Mouse (Mus musculus) hindbrain, embryonic 10.5 days (tissue): ENCODE results near the gene Rasl11b. TPM values are rescaled to one million over a fixed set of nuclear protein-coding genes. Genes with fewer than 3 reads are reported as not detected.
A peak's percentile ranks its signal among the peaks of the same experiment; 100 is the strongest.

ENCODE experiments used
- DNase-seq: peaks from one replicate; pipeline ENCODE4 v3.0.0-alpha.2; 2017; ENCODE audit warnings: low spot score
- H3K27ac ChIP-seq: fragments of 300-500 bp; sonication (generic); 2 replicates; pipeline ENCODE4 v1.5.1; 2016; ENCODE audit warnings: mild to moderate bottlenecking, moderate library complexity
- H3K27me3 ChIP-seq: fragments of 300-500 bp; sonication (generic); 2 replicates; pipeline ENCODE4 v1.6.1; 2016; ENCODE audit warnings: mild to moderate bottlenecking; ENCODE audit not compliant: poor library complexity, insufficient read depth, severe bottlenecking
- H3K36me3 ChIP-seq: fragments of 300-500 bp; sonication (generic); 2 replicates; pipeline ENCODE4 v1.6.1; 2016; ENCODE audit warnings: mild to moderate bottlenecking, moderate library complexity
- H3K4me1 ChIP-seq: fragments of 300-500 bp; sonication (generic); replicated peaks from 2 replicates; pipeline ENCODE4 v1.6.1; 2016; ENCODE audit warnings: mild to moderate bottlenecking
- H3K4me3 ChIP-seq: fragments of 300-500 bp; sonication (generic); 2 replicates; pipeline ENCODE4 v1.5.1; 2016; ENCODE audit warnings: mild to moderate bottlenecking, moderate library complexity
- H3K9me3 ChIP-seq: fragments of 300-500 bp; sonication (generic); 2 replicates; pipeline ENCODE4 v1.6.1; 2016; ENCODE audit warnings: mild to moderate bottlenecking, moderate library complexity
- WGBS: fragments of 180-500 bp; shearing (Covaris S2); methylation state at CpG from one replicate; pipeline ENCODE4 v1.1.7; 2016; 5-methylcytosine and 5-hydroxymethylcytosine counted together
- polyA plus RNA-seq: library from polyadenylated mRNA; unstranded; fragments of >200 nt; fragmentation: Nextera tagmentation; extraction: Ambion mirVana; gene quantifications from 2 replicates; pipeline ENCODE4 v1.2.1, GENCODE M21; 2016

Gene Rasl11b
- polyA plus RNA-seq, 1 experiment from 2014 or later: 30.5 TPM

GRCm38 (mm10) chr5:74166642-74167041 is 28.4 kb upstream of the Rasl11b start:
- Histone ChIP-seq H3K4me1 (peaks cover 16% of the 10 kb centered on the region), H3K36me3 (no peaks in the 10 kb centered on the region), H3K9me3 (no peaks in the 10 kb centered on the region), H3K27me3 (no peaks in the 10 kb centered on the region), H3K27ac (no peak overlapping the region), H3K4me3 (no peak overlapping the region)
- no peak for DNase-seq
- WGBS: 88% methylated on average over 3 of the region's 3 CpGs

- Histone ChIP-seq H3K27me3 (no peaks in the 10 kb centered on the region), H3K9me3 (no peaks in the 10 kb centered on the region), H3K36me3 (no peaks in the 10 kb centered on the region), H3K4me1 (peaks cover 19% of the 10 kb centered on the region; the same call in 1 of the 2 replicates), H3K27ac (no peak overlapping the region), H3K4me3 (no peak overlapping the region)
- 85% methylated on average over 3 of the region's 3 CpGs for WGBS
- DNase-seq: no peak
Observed at GRCm38 (mm10) chr5:74168085-74168484, 27.0 kb upstream of the Rasl11b start.

GRCm38 (mm10) chr5:74171768-74172167 is 23.3 kb upstream of the Rasl11b start:
- DNase-seq: no peak
- H3K27ac ChIP-seq: 0 out of 2 replicates have a peak overlapping the region, but pooled peaks have one; percentile 53

DNA sequence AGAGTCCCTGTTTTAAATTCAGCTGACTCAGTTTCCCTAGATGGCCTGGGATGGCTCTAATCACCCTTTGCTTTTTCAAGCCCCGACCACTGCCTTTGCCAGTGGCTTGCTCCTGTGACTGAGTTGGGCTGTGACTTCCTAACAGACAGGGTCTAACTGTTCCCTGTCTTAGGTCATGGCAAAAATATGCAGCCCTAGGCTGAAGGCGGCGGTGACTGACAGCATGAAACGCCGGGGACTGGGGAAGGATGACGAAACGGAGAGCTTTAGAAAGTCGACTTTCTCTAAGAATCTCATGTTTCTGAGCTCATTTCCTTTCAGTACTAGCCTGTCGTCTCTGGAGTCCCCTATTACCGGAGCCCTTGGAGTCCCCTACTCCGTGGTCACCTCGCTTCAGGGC is 22.9 kb upstream of the Rasl11b start:
- DNase-seq: no peak
- Histone ChIP-seq H3K27me3 (no peaks in the 10 kb centered on the region), H3K27ac (peak overlapping the region; percentile 53; the same call in 1 of the 2 replicates), H3K36me3 (no peaks in the 10 kb centered on the region), H3K4me1 (peaks cover 38% of the 10 kb centered on the region), H3K4me3 (no peak overlapping the region), H3K9me3 (no peaks in the 10 kb centered on the region)
- WGBS: 62% methylated on average over 12 of the region's 12 CpGs

More at GRCm38 (mm10) chr5:74171768-74172167, 23.3 kb upstream of the Rasl11b start:
- Histone ChIP-seq H3K4me1 (peaks cover 38% of the 10 kb centered on the region), H3K27me3 (no peaks in the 10 kb centered on the region), H3K36me3 (no peaks in the 10 kb centered on the region), H3K4me3 (no peak overlapping the region), H3K9me3 (no peaks in the 10 kb centered on the region)
- WGBS: 74% methylated on average over 9 of the region's 9 CpGs

DNA sequence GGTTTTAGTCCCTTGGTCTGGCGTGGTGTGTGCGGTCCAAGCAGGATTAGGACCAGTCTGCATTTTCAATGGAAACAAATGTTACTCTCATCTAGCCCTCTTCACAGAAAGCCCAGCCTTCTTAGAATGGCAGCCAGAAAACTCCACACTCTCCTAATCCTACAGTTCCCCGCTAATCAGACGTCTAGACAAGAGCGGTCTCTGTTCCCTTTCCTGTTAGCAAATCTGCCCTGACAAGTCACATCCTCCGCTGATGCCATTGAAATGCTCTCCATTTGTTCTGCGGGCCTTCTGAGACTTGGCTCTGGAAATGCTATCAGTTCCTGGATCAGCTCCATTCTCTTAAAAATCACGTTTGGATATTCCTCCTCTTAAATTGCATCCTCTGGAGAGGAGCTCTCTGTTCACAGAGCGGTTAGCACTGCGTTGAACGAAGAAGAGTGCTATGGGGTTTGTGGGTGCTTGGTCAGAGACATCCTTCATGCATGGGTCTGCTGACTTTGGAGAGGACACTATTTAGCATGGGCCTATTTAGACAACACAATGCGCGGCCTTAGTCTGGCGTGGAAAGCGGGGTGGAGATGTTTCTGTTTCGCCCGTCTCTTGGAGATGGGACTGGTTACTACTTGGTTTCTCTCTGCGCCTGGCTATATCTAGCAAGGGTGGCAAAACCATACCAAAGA is 21.8 kb upstream of the Rasl11b start:
- H3K9me3 ChIP-seq: no peaks in the 10 kb centered on the region
- H3K27ac ChIP-seq: peak overlapping the region; percentile 3; the same call in 1 of the 2 replicates
- no peak overlapping the region for H3K4me3 ChIP-seq
- no peak for DNase-seq
- H3K27me3 ChIP-seq: no peaks in the 10 kb centered on the region
- peaks cover 38% of the 10 kb centered on the region for H3K4me1 ChIP-seq
- H3K36me3 ChIP-seq: no peaks in the 10 kb centered on the region
- 83% methylated on average over 18 of the region's 18 CpGs for WGBS

DNA sequence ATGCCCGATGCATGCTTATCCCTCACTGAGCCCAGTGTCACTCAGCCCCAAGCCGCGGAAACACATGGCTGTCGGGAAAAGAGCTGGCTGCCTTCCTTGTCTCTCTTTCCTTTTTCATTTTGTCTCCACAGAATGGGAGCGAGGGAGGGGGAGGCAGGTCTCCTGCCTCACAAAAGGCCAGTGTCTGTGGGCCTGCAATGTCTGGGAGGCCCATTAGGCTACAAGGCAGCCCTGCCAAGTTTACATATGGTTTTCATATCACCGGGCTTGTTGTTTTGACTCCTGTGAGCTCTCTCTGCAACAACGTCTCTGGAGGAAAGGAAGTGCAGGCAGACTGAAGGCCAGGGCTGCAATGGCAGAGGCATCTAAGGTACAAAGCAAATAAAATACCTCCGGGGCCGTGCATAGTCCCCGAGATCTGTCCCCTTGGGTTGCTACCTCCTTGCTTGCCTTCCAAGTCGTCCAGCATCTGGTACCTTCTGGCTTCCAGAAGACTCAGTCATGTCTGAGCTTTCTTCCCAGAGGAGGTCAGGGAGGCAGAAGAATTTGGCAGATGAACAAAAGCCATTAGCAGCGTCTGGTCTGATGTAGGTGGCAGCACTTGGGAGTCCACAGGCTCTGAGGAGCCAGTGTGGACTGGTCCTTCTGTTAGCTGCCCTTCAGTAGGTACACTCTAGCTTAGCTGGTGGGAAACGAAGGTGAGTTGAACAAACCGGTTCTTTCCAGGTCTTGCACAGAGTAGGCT is 19.4 kb upstream of the Rasl11b start:
- peaks cover 51% of the 10 kb centered on the region for H3K4me1 ChIP-seq
- H3K36me3 ChIP-seq: no peaks in the 10 kb centered on the region
- no peaks in the 10 kb centered on the region for H3K9me3 ChIP-seq
- peak overlapping the region; percentile 77 for H3K27ac ChIP-seq
- no peaks in the 10 kb centered on the region for H3K27me3 ChIP-seq
- WGBS: 45% methylated on average over 14 of the region's 14 CpGs
- DNase-seq: peak; percentile 52
- no peak overlapping the region for H3K4me3 ChIP-seq

GRCm38 (mm10) chr5:74180216-74180615 is 14.9 kb upstream of the Rasl11b start:
- Histone ChIP-seq H3K4me1 (peaks cover 39% of the 10 kb centered on the region), H3K27me3 (no peaks in the 10 kb centered on the region), H3K9me3 (no peaks in the 10 kb centered on the region), H3K27ac (no peak overlapping the region), H3K4me3 (no peak overlapping the region), H3K36me3 (no peaks in the 10 kb centered on the region)
- no peak for DNase-seq
- WGBS: 49% methylated on average over 10 of the region's 10 CpGs

DNA sequence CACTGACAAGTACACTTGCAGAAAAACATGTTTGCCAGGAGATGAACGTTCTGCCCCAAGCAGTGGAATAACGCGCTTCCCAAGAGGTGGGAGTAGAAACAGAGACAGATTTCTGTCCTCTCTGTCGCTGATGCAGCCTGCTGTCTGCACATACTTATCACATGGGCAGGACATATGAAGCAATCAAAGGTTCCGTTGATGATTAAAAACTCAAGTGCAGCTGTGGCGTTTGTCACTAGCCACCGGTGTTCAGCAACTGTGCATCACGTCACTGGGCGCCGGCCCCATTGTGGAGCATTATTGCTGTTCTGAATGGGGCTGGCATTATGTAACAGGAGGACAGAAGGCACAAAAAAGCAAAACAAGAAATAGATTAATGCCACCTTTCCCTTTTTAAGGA is 12.0 kb upstream of the Rasl11b start:
- H3K4me3 ChIP-seq: no peak overlapping the region
- WGBS: 76% methylated on average over 10 of the region's 10 CpGs
- DNase-seq: no peak
- H3K27ac ChIP-seq: no peak overlapping the region
- no peaks in the 10 kb centered on the region for H3K9me3 ChIP-seq
- H3K36me3 ChIP-seq: no peaks in the 10 kb centered on the region
- H3K27me3 ChIP-seq: no peaks in the 10 kb centered on the region
- peaks cover 28% of the 10 kb centered on the region for H3K4me1 ChIP-seq

DNA sequence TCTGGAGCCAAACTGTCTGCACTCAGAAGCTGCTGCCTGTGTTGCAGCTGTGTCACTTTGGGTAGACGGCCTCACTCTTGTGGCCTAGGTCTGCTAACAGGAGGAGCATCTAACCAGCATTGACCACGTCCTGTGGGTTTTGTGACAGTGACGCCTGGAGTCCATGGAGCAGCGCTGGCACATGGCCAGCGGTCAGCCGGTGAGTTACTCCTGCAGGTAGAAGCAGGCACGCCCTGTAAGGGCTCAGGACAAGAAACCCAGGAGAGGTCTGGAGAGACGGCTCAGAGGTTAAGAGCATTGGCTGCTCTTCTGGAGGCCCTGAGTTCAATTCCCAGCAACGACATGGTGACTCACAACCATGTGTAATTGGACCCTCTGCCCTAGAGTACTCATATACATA is 10.5 kb upstream of the Rasl11b start:
- Histone ChIP-seq H3K27me3 (no peaks in the 10 kb centered on the region), H3K4me1 (peaks cover 33% of the 10 kb centered on the region), H3K27ac (no peak overlapping the region), H3K9me3 (no peaks in the 10 kb centered on the region), H3K36me3 (no peaks in the 10 kb centered on the region), H3K4me3 (no peak overlapping the region)
- 84% methylated on average over 9 of the region's 9 CpGs for WGBS
- DNase-seq: no peak

GRCm38 (mm10) chr5:74188076-74188475 is 7.0 kb upstream of the Rasl11b start:
- Histone ChIP-seq H3K27me3 (peaks cover 29% of the 10 kb centered on the region), H3K9me3 (no peaks in the 10 kb centered on the region), H3K4me3 (no peak overlapping the region), H3K4me1 (peaks cover 37% of the 10 kb centered on the region), H3K36me3 (no peaks in the 10 kb centered on the region), H3K27ac (no peak overlapping the region)
- WGBS: 92% methylated on average over 12 of the region's 12 CpGs
- no peak for DNase-seq

DNA sequence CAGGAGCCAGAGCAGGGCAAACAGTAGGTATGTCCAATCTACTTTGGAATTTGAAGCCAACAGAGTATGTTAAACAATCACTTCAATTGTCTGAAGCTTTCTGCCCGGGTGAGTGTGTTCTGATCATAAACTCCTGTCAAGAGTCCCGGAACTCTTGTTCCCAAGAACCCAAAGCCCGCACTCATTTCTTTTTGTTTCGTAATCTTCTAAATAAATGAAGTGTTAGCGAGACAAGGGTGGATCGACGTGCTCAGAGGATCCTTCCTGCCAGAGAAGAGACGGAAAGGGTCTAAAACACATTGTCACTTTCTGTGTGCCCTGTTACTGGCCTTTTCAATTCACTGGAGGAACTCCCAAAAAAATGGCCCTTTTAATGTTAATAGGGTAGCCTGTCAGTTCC is 6.2 kb upstream of the Rasl11b start:
- Histone ChIP-seq H3K4me3 (no peak overlapping the region), H3K4me1 (peaks cover 40% of the 10 kb centered on the region), H3K9me3 (no peaks in the 10 kb centered on the region), H3K27ac (no peak overlapping the region), H3K36me3 (no peaks in the 10 kb centered on the region), H3K27me3 (peaks cover 34% of the 10 kb centered on the region)
- no peak for DNase-seq
- 75% methylated on average over 8 of the region's 8 CpGs for WGBS

GRCm38 (mm10) chr5:74189484-74190160 is 5.5 kb upstream of the Rasl11b start:
- no peak overlapping the region; the same call in 1 of the 2 replicates for H3K27ac ChIP-seq
- DNase-seq: no peak
- H3K36me3 ChIP-seq: no peaks in the 10 kb centered on the region
- H3K9me3 ChIP-seq: no peaks in the 10 kb centered on the region
- peaks cover 44% of the 10 kb centered on the region for H3K4me1 ChIP-seq
- peaks cover 34% of the 10 kb centered on the region for H3K27me3 ChIP-seq
- H3K4me3 ChIP-seq: no peak overlapping the region
- 54% methylated on average over 9 of the region's 9 CpGs for WGBS

GRCm38 (mm10) chr5:74190161-74190491 is 5.0 kb upstream of the Rasl11b start:
- 47% methylated on average over 9 of the region's 9 CpGs for WGBS
- Histone ChIP-seq H3K36me3 (no peaks in the 10 kb centered on the region), H3K9me3 (no peaks in the 10 kb centered on the region), H3K27ac (no peak overlapping the region; the same call in 1 of the 2 replicates), H3K4me1 (peaks cover 45% of the 10 kb centered on the region), H3K4me3 (no peak overlapping the region), H3K27me3 (peaks cover 34% of the 10 kb centered on the region)
- no peak for DNase-seq
